Mouse (Mus musculus) kidney, adult 2 months (tissue): Measurements from ENCODE around the gene Rab3ip.

Experiments
- CTCF ChIP-seq: fragments of 200-500 bp; conservative IDR thresholded peaks from 2 replicates; pipeline ENCODE4 v1.5.1; 2011; ENCODE audit warnings: low read depth, mild to moderate bottlenecking, control low read depth, low read length, moderate library complexity, mixed read lengths; ENCODE audit not compliant: insufficient read depth, insufficient read length
- POLR2A ChIP-seq: fragments of 200-500 bp; IDR thresholded peaks from one replicate; pipeline ENCODE4 v1.6.1; 2011; ENCODE audit warnings: low read depth, low read length, control low read depth

GRCm38 (mm10) chr10:116871329-116872015 lies 79.1 kb downstream of the Rab3ip start:
- no peak for TF ChIP-seq CTCF
- TF ChIP-seq POLR2A: no peak
